Mouse (Mus musculus) kidney, embryonic 15.5 days (tissue): ENCODE data around the gene Htr1b. TPM values are rescaled to one million over a fixed set of nuclear protein-coding genes. Genes with fewer than 3 reads are reported as not detected.

Experiments
- polyA plus RNA-seq: library from polyadenylated mRNA; unstranded; fragments of >200 nt; fragmentation: Nextera tagmentation; extraction: Ambion mirVana; gene quantifications from 2 replicates; pipeline ENCODE4 v1.2.1, GENCODE M21; 2015

Htr1b gene
- polyA plus RNA-seq, 1 experiment from 2014 or later: 0.30 TPM

Other genes starting within 250 kb of the Htr1b start
- gene Mei4, start 229.8 kb upstream of the Htr1b start, polyA plus RNA-seq: 0.84 and 0.86 TPM in 2 replicates